Mouse (Mus musculus): ENCODE measurements at regions not wholly inside any gene's neighbourhood (a gene's known extent, or its start where the extent isn't known, plus 50 kb on each side); places are given as distances from the start of the nearest gene placed in this dataset.
A peak's percentile ranks its signal among the peaks of the same experiment; 100 is the strongest.

DNA sequence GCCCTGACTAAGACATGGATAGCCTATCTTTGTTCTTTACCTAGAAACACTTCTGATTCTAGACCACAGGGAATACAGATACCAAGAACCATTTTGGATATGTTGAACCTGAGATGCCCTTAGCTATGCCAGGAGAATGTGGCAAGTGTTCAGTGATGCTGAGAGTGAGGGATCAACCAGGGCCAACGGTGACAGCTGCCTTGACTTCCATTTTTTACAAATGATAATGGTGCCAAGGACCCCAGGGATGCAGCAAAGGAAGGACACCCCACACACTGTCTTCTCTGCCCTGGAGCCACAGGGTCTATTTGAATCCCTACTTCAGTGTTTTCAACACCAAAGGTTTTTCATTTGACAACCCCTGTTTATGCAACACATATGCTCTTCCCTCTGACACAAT is 174.4 kb downstream of the Gsdmc2 start:
- no peak for DNase-seq

GRCm38 (mm10) chr15:63667536-63667935 is 177.4 kb downstream of the Gsdmc2 start:
- DNase-seq, result peak; percentile 28 to 30

- no peak for DNase-seq
Observed at GRCm38 (mm10) chr15:63665517-63665916, 179.5 kb downstream of the Gsdmc2 start.

DNA sequence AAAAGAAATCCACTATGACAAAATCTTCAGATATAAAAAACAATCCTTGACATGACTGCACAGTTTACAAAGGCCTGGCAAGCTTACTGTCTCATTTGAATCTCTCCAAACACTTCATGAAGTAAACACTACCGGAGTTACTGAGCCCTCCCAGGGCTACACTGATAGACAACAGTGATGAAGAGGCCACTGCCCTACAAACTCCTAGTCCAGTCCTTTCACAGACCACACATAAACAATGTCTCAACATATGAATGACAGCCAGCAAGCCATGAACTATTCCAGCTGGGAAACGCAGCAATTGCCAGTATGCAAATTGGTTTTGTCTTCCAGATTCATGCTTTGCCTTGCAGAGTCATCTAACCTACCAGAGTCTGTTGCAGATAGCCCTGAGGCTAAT is 180.1 kb downstream of the Gsdmc2 start:
- no peak for DNase-seq

GRCm38 (mm10) chr15:63662183-63662582 is 182.8 kb downstream of the Gsdmc2 start:
- no peak for DNase-seq

DNA sequence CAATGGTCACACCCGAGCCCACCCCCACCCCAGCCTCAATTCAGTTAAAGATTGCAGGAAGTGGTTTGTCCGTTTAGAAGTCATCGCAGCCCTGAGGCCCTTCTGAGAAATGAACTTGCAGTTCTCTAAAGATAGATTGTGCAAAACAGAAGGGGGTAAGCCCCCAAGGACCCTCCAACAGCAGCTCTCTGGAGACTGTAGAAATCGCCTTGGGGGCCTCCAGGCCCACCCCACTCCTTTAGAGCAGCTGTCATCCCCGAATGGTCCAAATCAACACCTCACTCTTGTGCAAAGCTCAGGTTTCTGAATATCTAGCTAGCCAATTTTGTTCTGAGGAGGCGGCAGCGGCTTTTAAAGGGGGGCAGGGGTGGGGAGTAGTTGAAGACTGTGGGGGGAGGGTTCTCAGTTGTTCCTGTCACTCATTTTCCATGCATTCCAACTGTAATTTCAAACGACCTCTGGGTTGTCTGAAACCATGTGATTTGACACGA is 186.9 kb downstream of the Gsdmc2 start:
- DNase-seq, result no peak

DNA sequence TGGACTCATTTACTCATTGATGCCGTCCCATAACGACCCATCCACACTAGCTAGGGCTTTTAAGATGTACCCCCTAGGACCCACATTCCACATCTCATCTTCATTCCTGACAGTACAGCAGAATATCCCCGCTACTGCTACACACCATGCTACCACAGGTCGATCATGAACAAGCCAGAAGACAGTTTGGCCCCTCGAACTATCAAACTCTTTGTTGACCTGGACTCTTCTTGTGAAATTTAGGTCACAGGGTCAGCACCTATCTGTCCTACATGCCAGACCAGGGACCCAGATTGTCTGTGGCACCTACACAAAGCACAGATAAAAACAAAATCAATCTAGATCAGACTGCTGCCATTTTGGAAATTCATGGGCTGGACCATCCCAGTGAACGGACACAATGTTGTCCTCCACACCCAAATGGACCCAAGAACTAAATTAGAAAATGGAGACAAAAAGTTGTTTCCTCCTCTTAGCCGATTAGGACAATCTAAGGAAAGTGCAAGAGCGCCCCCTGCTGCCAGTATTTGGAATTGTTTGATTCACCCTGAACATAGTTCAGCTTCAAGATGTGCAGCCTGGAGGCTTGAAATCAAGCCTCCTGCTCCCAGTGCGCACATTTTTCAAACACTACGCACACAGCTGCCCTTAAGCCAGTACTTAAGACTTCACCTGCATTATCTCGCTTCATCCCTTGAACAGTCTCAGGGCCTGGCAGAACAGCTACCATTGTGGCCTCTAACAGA is 192.6 kb downstream of the Gsdmc2 start:
- peak; percentile 90 for DNase-seq

DNA sequence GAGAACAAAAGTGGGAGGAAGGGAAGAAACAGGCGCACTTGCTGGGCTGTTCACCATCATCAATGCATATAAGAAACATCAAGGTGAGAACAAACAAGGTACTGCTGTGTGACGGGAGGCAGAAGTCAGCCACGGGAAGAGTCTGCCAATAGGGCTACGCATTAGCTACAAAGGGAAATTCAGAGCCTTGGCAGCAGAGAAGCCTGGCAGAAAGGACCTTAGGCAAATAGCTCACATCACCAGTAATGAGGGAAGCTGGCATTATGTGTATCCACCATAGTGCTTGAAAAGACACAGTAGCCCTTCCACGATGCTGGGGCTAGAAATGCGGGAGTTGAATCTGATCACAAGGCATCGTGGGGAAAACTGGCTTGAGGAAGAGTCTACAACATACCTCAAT is 193.9 kb downstream of the Gsdmc2 start:
- no peak for DNase-seq

GRCm38 (mm10) chr15:63648142-63648989 is 196.6 kb downstream of the Gsdmc2 start:
- no peak for DNase-seq

DNA sequence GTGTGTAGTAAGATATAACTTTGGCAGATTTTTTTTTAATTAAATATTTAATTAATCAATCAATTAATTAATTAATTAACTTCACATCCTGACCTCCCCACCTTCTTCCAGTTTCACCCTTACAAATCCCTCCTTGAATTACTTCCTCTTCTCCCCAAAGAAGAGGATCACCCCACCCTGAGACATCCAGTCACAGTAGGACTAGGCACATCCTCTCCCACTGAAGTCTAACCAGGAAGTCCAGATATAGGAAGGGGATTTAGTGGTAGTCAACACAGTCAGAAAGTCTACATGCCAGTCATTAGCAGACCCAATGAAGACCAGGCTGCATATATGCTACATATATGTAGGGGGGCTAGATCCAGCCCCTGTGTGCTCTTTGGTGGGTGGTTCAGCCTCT is 220.2 kb downstream of the Gsdmc2 start:
- no peak for DNase-seq

- DNase-seq, result no peak
Observed at GRCm38 (mm10) chr15:63624249-63624648, 220.7 kb downstream of the Gsdmc2 start.

- peak; percentile 6 to 11 for DNase-seq
Observed at GRCm38 (mm10) chr15:63616506-63617208, 228.3 kb downstream of the Gsdmc2 start.

- no peak for DNase-seq
Observed at GRCm38 (mm10) chr15:63614191-63614590, 230.8 kb downstream of the Gsdmc2 start.

GRCm38 (mm10) chr15:63613120-63613519 is 231.9 kb downstream of the Gsdmc2 start:
- DNase-seq, result no peak

- DNase-seq, result peak; percentile 63 to 74
Observed at GRCm38 (mm10) chr15:63611161-63611560, 233.8 kb downstream of the Gsdmc2 start.

DNA sequence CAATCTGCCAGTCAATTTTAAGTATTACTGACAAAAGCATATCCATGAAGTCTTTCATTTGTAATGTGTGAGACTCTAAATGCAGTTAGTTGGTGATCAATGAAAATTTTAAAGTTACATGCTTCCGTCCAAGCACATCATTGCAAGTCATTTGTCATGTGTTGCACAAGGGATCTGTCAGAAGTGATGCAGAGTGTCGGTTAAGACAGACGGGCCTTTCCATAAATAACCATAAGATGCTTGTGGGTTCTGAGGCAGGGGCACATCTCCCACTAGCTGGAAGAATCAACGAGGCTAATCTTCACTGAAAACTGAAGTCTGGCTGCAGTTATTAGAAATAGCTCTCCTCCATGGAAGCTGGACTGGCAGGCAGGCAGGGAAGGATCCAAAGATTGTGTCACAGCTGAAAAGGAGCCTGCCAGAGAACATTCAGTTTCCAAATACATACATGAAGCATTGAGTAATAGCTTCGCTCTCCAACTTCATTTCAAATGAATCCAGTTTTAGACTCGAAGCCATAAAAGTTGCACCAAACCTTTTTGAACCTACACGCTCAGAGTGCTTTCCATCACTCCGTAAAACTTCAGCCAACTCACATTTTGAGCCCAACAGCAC is 241.8 kb downstream of the Gsdmc2 start:
- DNase-seq, result no peak

DNA sequence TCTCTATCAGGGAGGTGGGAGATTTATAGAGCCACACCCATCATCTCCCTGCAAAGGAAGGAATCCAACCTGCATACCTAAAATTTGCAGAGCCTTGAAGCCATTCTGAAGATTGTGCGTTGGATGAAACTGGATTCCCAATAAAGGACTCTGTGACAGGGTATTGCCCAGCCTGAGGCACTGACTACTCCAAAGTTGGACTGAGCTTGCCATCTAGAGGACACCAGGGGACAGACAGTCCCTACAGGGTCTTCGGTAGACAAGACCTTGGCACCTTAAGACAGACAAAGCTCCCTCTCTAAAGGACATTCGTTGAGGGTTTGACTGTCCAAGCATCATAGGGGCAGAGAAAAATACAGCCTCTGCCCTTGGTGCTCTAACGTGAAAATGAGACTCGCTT is 243.4 kb downstream of the Gsdmc2 start:
- peak; percentile 43 to 50 for DNase-seq

DNA sequence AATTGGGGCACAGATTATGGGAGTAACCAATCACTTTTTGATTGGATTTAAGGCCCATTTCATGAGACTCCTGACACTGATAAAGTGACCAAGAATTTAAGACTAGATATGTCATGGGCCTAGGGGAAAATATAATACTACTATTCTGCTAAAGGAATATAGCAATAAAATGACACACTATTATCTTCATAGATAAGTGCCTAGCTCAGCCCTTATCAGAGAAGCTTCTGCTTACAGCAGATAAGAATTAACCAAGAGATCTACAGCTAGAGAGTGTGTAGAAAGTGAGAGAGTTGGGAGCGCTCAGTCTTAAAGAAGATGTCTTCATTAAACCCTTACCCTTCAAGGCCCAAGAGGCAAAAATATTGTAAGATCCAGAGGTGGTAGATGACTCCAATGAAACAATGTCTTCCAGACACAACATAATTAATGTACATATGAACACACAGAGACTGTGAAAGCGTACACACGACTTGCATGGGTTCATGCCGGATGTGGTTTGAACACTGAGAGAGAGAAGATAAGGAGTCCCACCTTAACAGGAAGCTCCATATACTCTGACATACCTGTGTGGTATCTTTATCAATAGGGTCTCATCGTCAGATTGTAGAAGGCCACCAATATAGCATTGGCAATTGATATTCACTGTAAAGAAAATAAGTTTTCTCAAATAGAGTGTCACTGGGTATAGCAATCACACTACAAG is 252.1 kb downstream of the Gsdmc2 start:
- DNase-seq, result no peak

DNA sequence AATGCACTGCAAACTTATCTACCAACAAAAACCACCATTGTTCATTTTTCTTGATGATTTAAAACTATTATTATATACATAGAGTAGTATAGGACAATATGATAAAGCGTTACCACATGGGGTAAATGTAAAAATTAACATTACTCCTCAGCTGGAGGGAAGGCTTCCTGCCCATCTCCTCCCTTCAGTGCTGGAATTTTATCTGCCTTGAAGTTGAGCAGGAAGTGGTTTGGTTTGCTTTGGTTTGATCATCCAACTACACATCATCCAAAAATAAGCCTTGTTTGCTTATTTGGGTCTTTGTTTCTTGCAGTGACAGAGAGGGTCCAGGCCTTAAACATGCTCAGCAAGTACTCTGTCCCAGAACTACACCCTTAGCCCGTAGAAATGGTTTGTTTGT is 285.7 kb downstream of the Gsdmc2 start:
- DNase-seq, result no peak

- DNase-seq, result no peak
Observed at GRCm38 (mm10) chr15:63558691-63559090, 286.3 kb downstream of the Gsdmc2 start.

- DNase-seq, result no peak
Observed at GRCm38 (mm10) chr15:63557816-63558215, 287.2 kb downstream of the Gsdmc2 start.

- no peak for DNase-seq
Observed at GRCm38 (mm10) chr15:63553597-63553996, 291.4 kb downstream of the Gsdmc2 start.

All from B cell, adult 2 months (primary cell).